Mouse (Mus musculus): ENCODE measurements around the gene C1ra. TPM values are rescaled to one million over a fixed set of nuclear protein-coding genes. Genes with fewer than 3 reads are reported as not detected.
A peak's percentile ranks its signal among the peaks of the same experiment; 100 is the strongest.
"Not testable (repeated sequence)": the region's sequence is repeated elsewhere in the genome, so short reads cannot be mapped to it uniquely, and the experiment has no call there.

Gene C1ra
- polyA plus RNA-seq, 1 experiment from 2014 or later = 2.8 TPM

DNA sequence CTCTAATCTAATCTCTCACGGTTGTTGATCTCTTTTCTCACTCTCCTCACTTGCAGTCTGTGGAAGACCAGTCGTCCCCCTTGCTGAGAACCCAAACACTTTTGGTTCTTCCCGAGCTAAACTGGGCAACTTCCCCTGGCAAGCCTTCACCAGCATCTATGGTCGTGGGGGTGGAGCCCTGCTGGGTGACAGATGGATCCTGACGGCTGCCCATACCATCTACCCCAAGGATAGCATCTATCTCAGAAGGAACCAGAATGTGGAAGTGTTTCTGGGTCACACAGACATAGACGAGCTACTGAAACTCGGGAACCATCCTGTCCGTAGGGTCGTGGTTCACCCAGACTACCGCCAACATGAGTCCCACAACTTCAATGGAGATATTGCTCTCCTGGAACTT, 3.9 kb upstream of the C1ra start:
- Histone ChIP-seq H3K4me2 (no peak overlapping the region), H3K27me3 (replicated peaks; ENCODE audit: control insufficient read depth, insufficient read depth, low read length) (no peaks in the 10 kb centered on the region), H3K9me3 (ENCODE audit: control insufficient read depth, low read length) (no peaks in the 10 kb centered on the region), H3K9ac (ENCODE audit: low read depth, low read length) (no peak overlapping the region), H3K36me3 (ENCODE audit: control insufficient read depth, insufficient read depth, low read length) (no peaks in the 10 kb centered on the region; the same call in 1 of the 2 replicates), H3K27ac (ENCODE audit: low read depth, low read length) (no peak overlapping the region), H3K4me3 (ENCODE audit: low read depth, low read length) (no peak overlapping the region), H3K4me1 (replicated peaks; ENCODE audit: control insufficient read depth, insufficient read depth, low read length) (no peaks in the 10 kb centered on the region)
- ATAC-seq (replicated peaks; ENCODE audit: low FRiP score) = no peak
- DNase-seq (ENCODE audit: low spot score) = no peak
- WGBS = 59% methylated on average over 10 of the region's 10 CpGs

- not testable (repeated sequence) for DNase-seq (ENCODE audit: low spot score); H3K27ac ChIP-seq (ENCODE audit: low read depth, low read length); H3K4me3 ChIP-seq (ENCODE audit: low read depth, low read length); H3K9me3 ChIP-seq (ENCODE audit: control insufficient read depth, low read length); H3K27me3 ChIP-seq (replicated peaks; ENCODE audit: control insufficient read depth, insufficient read depth, low read length); H3K4me1 ChIP-seq (replicated peaks; ENCODE audit: control insufficient read depth, insufficient read depth, low read length); H3K36me3 ChIP-seq (ENCODE audit: control insufficient read depth, insufficient read depth, low read length); H3K4me2 ChIP-seq; ATAC-seq (replicated peaks; ENCODE audit: low FRiP score); H3K9ac ChIP-seq (ENCODE audit: low read depth, low read length)
- WGBS = 89% methylated on average over 5 of the region's 5 CpGs
Measured at GRCm38 (mm10) chr6:124509192-124509591, 3.0 kb upstream of the C1ra start.

DNA sequence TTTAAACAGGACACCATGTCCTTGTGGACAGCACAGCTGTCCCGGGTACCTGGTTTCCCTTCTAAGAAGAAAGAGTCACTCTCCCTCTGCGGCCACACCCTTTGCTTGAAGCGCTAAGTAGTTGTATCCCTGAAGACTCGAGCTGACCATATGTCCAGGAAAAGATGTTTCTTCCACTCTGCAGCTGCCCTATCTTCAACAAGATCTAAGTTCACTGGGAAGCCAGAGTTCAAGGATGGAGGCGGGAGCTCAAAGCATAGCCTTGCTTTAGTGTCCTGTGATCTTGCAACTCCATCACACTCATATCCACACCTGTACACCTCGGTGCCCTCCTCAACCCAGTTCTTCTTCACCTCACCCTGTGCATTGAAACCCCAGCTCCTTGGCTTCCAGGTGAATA, 269 bp upstream of the C1ra start:
- H3K9ac ChIP-seq (ENCODE audit: low read depth, low read length) = no peak overlapping the region
- WGBS = 50% methylated on average over 6 of the region's 6 CpGs
- no peaks in the 10 kb centered on the region for H3K9me3 ChIP-seq (ENCODE audit: control insufficient read depth, low read length)
- no peaks in the 10 kb centered on the region for H3K27me3 ChIP-seq (replicated peaks; ENCODE audit: control insufficient read depth, insufficient read depth, low read length)
- H3K27ac ChIP-seq (ENCODE audit: low read depth, low read length) = no peak overlapping the region
- ATAC-seq (replicated peaks; ENCODE audit: low FRiP score) (0 out of 2 replicates have a peak, but pooled peaks have one; percentile 30), DNase-seq (ENCODE audit: low spot score) (no peak)
- H3K4me2 ChIP-seq = no peak overlapping the region
- no peak overlapping the region for H3K4me3 ChIP-seq (ENCODE audit: low read depth, low read length)
- H3K4me1 ChIP-seq (replicated peaks; ENCODE audit: control insufficient read depth, insufficient read depth, low read length) = no peaks in the 10 kb centered on the region
- H3K36me3 ChIP-seq (ENCODE audit: control insufficient read depth, insufficient read depth, low read length) = no peaks in the 10 kb centered on the region

DNA sequence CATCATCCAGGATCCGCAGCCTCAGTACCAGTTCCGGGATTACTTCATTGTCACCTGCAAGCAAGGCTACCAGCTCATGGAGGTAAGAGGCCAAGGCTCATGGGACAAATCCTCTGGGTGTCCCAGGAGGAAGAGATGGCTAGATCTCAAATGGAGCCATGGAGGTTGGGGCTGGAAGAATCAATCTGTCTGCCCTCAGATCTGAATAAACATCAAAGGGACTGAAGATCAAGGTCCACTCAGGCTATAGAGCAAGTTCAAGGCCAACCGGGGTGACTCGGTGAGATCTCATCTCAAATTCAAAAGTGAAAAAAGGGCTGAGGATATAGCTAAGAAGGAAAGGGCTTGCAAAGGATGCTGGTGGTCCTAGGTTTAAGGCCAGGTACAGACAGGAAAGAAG, 5.5 kb downstream of the C1ra start:
- not testable (repeated sequence) for DNase-seq (ENCODE audit: low spot score); H3K4me1 ChIP-seq (replicated peaks; ENCODE audit: control insufficient read depth, insufficient read depth, low read length)
- WGBS = 79% methylated on average over 3 of the region's 4 CpGs

GRCm38 (mm10) chr6:124522082-124522481, 9.9 kb downstream of the C1ra start:
- H3K27me3 ChIP-seq (replicated peaks; ENCODE audit: control insufficient read depth, insufficient read depth, low read length); ATAC-seq (replicated peaks; ENCODE audit: low FRiP score); H3K4me3 ChIP-seq (ENCODE audit: low read depth, low read length); H3K27ac ChIP-seq (ENCODE audit: low read depth, low read length); DNase-seq (ENCODE audit: low spot score); H3K9ac ChIP-seq (ENCODE audit: low read depth, low read length); H3K9me3 ChIP-seq (ENCODE audit: control insufficient read depth, low read length); H3K4me2 ChIP-seq; H3K4me1 ChIP-seq (replicated peaks; ENCODE audit: control insufficient read depth, insufficient read depth, low read length); H3K36me3 ChIP-seq (ENCODE audit: control insufficient read depth, insufficient read depth, low read length): not testable (repeated sequence)
- WGBS = 68% methylated on average over 7 of the region's 7 CpGs

More for the DNA sequence above, 5.5 kb downstream of the C1ra start:
- not testable (repeated sequence) for H3K36me3 ChIP-seq (ENCODE audit: control insufficient read depth, insufficient read depth, low read length); H3K4me2 ChIP-seq; ATAC-seq (replicated peaks; ENCODE audit: low FRiP score); H3K27ac ChIP-seq (ENCODE audit: low read depth, low read length); H3K4me3 ChIP-seq (ENCODE audit: low read depth, low read length); H3K9me3 ChIP-seq (ENCODE audit: control insufficient read depth, low read length); H3K27me3 ChIP-seq (replicated peaks; ENCODE audit: control insufficient read depth, insufficient read depth, low read length); H3K9ac ChIP-seq (ENCODE audit: low read depth, low read length)

DNA sequence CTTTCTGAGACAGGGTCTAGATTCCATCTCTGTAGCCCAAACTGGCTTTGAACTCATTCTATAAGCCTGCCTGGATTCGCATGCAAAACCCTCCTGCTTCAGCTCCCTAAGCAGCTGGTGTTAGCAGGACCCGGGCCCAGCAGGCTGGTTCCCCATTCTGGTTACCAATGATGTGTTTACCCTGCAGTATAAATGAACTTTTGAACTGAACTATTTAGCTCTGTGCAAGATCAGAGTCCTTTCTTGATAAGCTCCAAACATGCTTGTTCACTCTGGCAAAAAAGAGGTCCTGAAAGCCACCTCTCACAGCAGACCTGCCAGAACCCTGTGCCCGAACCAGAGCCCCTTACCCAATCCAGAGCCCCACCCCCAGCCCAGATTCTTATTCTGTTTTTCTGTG, 15.7 kb downstream of the C1ra start:
- H3K27ac ChIP-seq (ENCODE audit: low read depth, low read length) = no peak overlapping the region
- WGBS = 55% methylated on average over 3 of the region's 3 CpGs
- H3K4me2 ChIP-seq = no peak overlapping the region
- no peaks in the 10 kb centered on the region for H3K36me3 ChIP-seq (ENCODE audit: control insufficient read depth, insufficient read depth, low read length)
- no peaks in the 10 kb centered on the region for H3K27me3 ChIP-seq (replicated peaks; ENCODE audit: control insufficient read depth, insufficient read depth, low read length)
- no peak for ATAC-seq (replicated peaks; ENCODE audit: low FRiP score)
- no peak overlapping the region for H3K4me3 ChIP-seq (ENCODE audit: low read depth, low read length)
- no peak overlapping the region for H3K9ac ChIP-seq (ENCODE audit: low read depth, low read length)
- no peaks in the 10 kb centered on the region for H3K9me3 ChIP-seq (ENCODE audit: control insufficient read depth, low read length)
- H3K4me1 ChIP-seq (replicated peaks; ENCODE audit: control insufficient read depth, insufficient read depth, low read length) = no peaks in the 10 kb centered on the region
- no peak for DNase-seq (ENCODE audit: low spot score)

DNA sequence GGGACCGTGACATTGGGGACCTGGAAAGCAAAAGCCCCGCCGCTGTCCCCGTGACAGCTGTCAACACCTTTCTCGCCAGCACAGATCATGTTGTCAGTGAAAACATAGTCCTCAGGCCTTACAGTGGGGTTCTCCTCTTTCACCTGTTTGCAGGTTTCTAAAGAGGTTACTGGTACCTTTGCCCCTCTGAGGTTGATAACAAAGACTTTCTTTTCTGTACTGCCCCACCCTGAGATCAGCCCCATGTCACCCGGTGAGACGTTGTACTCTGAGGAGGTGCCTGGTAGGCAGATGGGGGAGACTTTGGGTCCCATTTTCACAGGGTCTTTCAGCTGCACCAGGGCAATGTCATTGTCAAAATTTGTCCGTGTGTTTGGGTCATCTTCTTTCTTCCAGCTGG, 18.9 kb downstream of the C1ra start:
- 77% methylated on average over 8 of the region's 8 CpGs for WGBS
- Histone ChIP-seq H3K36me3 (ENCODE audit: control insufficient read depth, insufficient read depth, low read length) (no peaks in the 10 kb centered on the region), H3K27ac (ENCODE audit: low read depth, low read length) (no peak overlapping the region), H3K9ac (ENCODE audit: low read depth, low read length) (no peak overlapping the region), H3K4me3 (ENCODE audit: low read depth, low read length) (no peak overlapping the region), H3K4me1 (replicated peaks; ENCODE audit: control insufficient read depth, insufficient read depth, low read length) (no peaks in the 10 kb centered on the region), H3K27me3 (replicated peaks; ENCODE audit: control insufficient read depth, insufficient read depth, low read length) (no peaks in the 10 kb centered on the region), H3K9me3 (ENCODE audit: control insufficient read depth, low read length) (no peaks in the 10 kb centered on the region), H3K4me2 (no peak overlapping the region)
- DNase-seq (ENCODE audit: low spot score) (no peak), ATAC-seq (replicated peaks; ENCODE audit: low FRiP score) (no peak)

DNA sequence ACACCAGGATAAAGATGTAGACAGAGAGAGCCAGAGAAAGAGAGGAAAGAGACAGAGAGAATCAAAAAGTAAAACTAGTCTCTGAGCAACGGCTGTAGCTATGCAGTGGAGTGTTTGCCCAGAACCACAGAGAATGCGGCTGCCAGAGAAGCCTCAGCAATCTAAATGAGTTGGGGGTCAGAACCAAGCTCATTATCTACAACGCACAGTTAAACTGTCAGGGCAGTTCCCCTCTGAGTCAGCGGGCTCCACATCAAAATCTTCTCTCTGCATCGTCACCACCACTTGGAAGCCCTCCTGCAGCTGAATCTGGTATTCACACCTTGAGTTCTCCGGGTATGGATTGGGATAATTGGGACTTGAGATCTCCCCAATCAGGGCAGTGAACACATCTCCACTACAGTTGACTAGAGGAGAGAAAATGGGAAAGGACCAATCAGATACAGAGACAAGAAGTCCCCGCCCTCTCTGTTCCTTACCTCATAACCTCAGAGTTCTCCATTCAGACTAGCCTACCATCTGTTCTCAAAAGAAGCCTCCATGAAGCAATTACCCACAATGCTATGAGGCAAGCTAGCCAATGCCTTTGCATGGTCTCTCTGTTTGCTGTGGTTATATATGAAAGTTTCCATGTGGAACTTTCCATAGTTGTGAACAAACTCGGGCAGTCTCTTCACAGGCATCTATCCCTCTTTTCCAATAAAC, 24.1 kb downstream of the C1ra start:
- not testable (repeated sequence) for H3K27me3 ChIP-seq (replicated peaks; ENCODE audit: control insufficient read depth, insufficient read depth, low read length); H3K27ac ChIP-seq (ENCODE audit: low read depth, low read length); H3K36me3 ChIP-seq (ENCODE audit: control insufficient read depth, insufficient read depth, low read length); H3K4me3 ChIP-seq (ENCODE audit: low read depth, low read length); ATAC-seq (replicated peaks; ENCODE audit: low FRiP score); H3K4me1 ChIP-seq (replicated peaks; ENCODE audit: control insufficient read depth, insufficient read depth, low read length); H3K9me3 ChIP-seq (ENCODE audit: control insufficient read depth, low read length); DNase-seq (ENCODE audit: low spot score); H3K9ac ChIP-seq (ENCODE audit: low read depth, low read length); H3K4me2 ChIP-seq
- 57% methylated on average over 8 of the region's 8 CpGs for WGBS

GRCm38 (mm10) chr6:124541176-124541575, 29.0 kb downstream of the C1ra start:
- H3K9ac ChIP-seq (ENCODE audit: low read depth, low read length); H3K36me3 ChIP-seq (ENCODE audit: control insufficient read depth, insufficient read depth, low read length); H3K27ac ChIP-seq (ENCODE audit: low read depth, low read length); H3K4me3 ChIP-seq (ENCODE audit: low read depth, low read length); H3K27me3 ChIP-seq (replicated peaks; ENCODE audit: control insufficient read depth, insufficient read depth, low read length); H3K4me2 ChIP-seq; ATAC-seq (replicated peaks; ENCODE audit: low FRiP score); H3K9me3 ChIP-seq (ENCODE audit: control insufficient read depth, low read length); DNase-seq (ENCODE audit: low spot score); H3K4me1 ChIP-seq (replicated peaks; ENCODE audit: control insufficient read depth, insufficient read depth, low read length): not testable (repeated sequence)
- WGBS = 72% methylated on average over 2 of the region's 2 CpGs
